Mouse (Mus musculus): ENCODE results near the gene Praf2. TPM values are rescaled to one million over a fixed set of nuclear protein-coding genes. Genes with fewer than 3 reads are reported as not detected.

Gene Praf2
- polyA plus RNA-seq, 1 experiment from 2014 or later, result 129 TPM

DNA sequence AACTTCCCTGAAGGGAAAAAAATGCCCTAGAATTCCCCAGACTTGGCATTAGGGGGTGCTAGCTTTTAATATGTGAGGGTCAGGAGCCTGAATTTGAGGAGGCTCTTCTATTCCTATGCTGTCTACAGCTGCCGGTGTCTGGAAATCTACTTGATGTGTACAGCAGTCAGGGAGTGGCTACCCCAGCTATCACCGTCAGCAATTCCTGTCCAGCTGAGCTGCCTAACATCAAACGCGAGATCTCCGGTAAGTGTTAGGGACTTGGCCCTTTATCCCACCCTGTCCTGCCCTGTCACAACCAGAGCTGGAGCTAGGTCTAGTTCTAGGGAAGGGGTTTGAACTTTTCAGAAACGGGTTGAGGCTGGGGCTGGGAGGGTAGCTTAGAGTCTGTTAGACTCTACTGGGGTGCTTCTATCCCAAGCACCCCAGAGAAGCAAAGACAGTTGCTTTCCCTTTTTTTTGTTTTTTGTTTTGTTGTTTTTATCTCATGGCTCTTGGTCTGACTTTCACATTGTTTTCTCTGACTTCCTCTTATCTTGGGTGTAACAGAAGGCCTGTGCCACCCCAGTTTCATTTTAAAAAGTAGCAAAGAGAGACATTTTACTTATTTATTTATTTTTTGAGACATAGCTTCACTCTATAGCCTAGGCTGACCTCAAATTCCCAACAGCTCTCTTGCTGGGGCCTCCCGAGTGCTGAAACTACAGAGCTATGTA is 41.2 kb downstream of the Praf2 start:
- H3K27ac ChIP-seq, result no peak overlapping the region
- DNase-seq (ENCODE audit: low spot score), result no peak
- no peak for ATAC-seq (ENCODE audit: low FRiP score)
- peaks cover under 1% of the 10 kb centered on the region; the same call in 1 of the 2 replicates for H3K4me1 ChIP-seq (replicated peaks; ENCODE audit: control insufficient read depth, insufficient read depth, low read length)
- H3K9ac ChIP-seq, result no peak overlapping the region
- H3K4me2 ChIP-seq (replicated peaks), result no peak overlapping the region
- H3K4me3 ChIP-seq (replicated peaks; ENCODE audit: low read length), result no peak overlapping the region
- peaks cover 50% of the 10 kb centered on the region for H3K36me3 ChIP-seq (replicated peaks; ENCODE audit: control insufficient read depth, insufficient read depth)
- 92% methylated on average over 7 of the region's 7 CpGs for WGBS
- H3K9me3 ChIP-seq (ENCODE audit: control insufficient read depth, low read length), result no peaks in the 10 kb centered on the region
- no peaks in the 10 kb centered on the region for H3K27me3 ChIP-seq (ENCODE audit: control insufficient read depth, insufficient read depth, low read length)

DNA sequence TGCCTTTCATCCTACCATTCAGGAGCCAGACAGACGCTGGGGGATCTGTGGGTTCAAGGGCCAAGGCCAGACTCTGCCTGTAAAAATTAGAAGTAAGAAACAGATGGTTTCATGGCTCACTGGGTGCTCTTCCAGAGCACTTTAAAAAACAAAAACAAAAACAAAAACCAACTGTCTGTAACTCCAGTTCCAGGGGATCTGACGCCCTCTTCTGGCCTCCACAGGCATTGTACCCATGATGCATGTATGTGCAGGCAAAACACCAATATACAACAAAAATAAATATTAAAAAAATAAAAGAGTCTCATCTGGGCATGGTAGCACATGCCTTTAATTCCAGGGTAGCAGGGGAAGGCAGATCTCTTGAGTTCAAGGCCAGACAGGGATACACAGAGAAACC is 44.5 kb downstream of the Praf2 start:
- Histone ChIP-seq H3K36me3 (replicated peaks; ENCODE audit: control insufficient read depth, insufficient read depth) (peaks cover 38% of the 10 kb centered on the region), H3K27ac (no peak overlapping the region), H3K4me3 (replicated peaks; ENCODE audit: low read length) (no peak overlapping the region), H3K4me1 (replicated peaks; ENCODE audit: control insufficient read depth, insufficient read depth, low read length) (no peaks in the 10 kb centered on the region), H3K9me3 (ENCODE audit: control insufficient read depth, low read length) (no peaks in the 10 kb centered on the region), H3K4me2 (replicated peaks) (no peak overlapping the region), H3K9ac (no peak overlapping the region), H3K27me3 (ENCODE audit: control insufficient read depth, insufficient read depth, low read length) (no peaks in the 10 kb centered on the region)
- no peak for ATAC-seq (ENCODE audit: low FRiP score)
- WGBS, result 47% methylated on average over 2 of the region's 2 CpGs
- no peak for DNase-seq (ENCODE audit: low spot score)

- Histone ChIP-seq H3K36me3 (replicated peaks; ENCODE audit: control insufficient read depth, insufficient read depth) (peaks cover 15% of the 10 kb centered on the region), H3K9ac (no peak overlapping the region), H3K27ac (no peak overlapping the region), H3K4me3 (replicated peaks; ENCODE audit: low read length) (no peak overlapping the region), H3K4me2 (replicated peaks) (no peak overlapping the region), H3K4me1 (replicated peaks; ENCODE audit: control insufficient read depth, insufficient read depth, low read length) (no peaks in the 10 kb centered on the region), H3K27me3 (ENCODE audit: control insufficient read depth, insufficient read depth, low read length) (no peaks in the 10 kb centered on the region), H3K9me3 (ENCODE audit: control insufficient read depth, low read length) (no peaks in the 10 kb centered on the region)
- ATAC-seq (ENCODE audit: low FRiP score) (no peak), DNase-seq (ENCODE audit: low spot score) (no peak)
- 77% methylated on average over 9 of the region's 9 CpGs for WGBS
Measured at GRCm38 (mm10) chrX:7775501-7776205, 47.4 kb downstream of the Praf2 start.

DNA sequence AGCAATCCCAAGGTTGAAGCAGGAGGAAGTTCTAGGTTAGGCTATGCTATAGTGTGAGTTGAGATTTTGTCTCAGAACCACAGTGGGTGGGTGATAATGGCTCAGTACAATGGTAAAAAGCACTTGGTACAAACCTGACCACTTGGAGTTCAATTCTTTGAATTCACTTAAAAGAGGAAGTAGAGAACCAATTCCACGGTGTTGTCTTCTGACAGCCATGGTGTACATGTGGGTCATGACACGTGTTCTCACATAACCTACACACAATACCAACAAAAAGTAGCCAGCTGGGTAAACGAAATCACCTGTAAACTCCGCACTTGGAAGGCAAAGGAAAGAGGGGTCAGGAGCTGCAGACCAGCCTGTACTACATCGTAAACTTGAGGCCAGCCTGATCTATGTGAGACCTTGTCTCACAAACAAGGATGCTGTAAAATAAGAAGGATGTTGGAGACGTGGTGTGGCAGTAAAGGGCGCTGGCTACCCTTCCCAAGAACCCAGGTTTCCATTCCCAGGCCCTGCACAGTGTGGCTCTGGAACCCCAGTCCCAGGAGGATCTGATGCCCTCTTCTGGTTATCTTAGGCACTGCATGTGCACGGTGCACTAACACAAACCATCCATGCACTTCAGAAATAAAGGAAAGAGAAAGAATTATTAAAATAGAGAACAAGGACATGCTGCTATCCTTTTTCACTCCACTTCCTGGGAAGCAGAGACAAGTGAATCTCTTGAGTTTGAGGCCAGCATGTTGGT is 48.3 kb downstream of the Praf2 start:
- 49% methylated on average over 8 of the region's 8 CpGs for WGBS
- Histone ChIP-seq H3K4me2 (replicated peaks) (no peak overlapping the region), H3K4me1 (replicated peaks; ENCODE audit: control insufficient read depth, insufficient read depth, low read length) (no peaks in the 10 kb centered on the region), H3K27me3 (ENCODE audit: control insufficient read depth, insufficient read depth, low read length) (no peaks in the 10 kb centered on the region), H3K9me3 (ENCODE audit: control insufficient read depth, low read length) (no peaks in the 10 kb centered on the region), H3K36me3 (replicated peaks; ENCODE audit: control insufficient read depth, insufficient read depth) (peaks cover 10% of the 10 kb centered on the region), H3K4me3 (replicated peaks; ENCODE audit: low read length) (no peak overlapping the region), H3K27ac (no peak overlapping the region), H3K9ac (no peak overlapping the region)
- DNase-seq (ENCODE audit: low spot score) (peak; percentile 53), ATAC-seq (ENCODE audit: low FRiP score) (peak; percentile 48; the same call in 1 of the 2 replicates)

DNA sequence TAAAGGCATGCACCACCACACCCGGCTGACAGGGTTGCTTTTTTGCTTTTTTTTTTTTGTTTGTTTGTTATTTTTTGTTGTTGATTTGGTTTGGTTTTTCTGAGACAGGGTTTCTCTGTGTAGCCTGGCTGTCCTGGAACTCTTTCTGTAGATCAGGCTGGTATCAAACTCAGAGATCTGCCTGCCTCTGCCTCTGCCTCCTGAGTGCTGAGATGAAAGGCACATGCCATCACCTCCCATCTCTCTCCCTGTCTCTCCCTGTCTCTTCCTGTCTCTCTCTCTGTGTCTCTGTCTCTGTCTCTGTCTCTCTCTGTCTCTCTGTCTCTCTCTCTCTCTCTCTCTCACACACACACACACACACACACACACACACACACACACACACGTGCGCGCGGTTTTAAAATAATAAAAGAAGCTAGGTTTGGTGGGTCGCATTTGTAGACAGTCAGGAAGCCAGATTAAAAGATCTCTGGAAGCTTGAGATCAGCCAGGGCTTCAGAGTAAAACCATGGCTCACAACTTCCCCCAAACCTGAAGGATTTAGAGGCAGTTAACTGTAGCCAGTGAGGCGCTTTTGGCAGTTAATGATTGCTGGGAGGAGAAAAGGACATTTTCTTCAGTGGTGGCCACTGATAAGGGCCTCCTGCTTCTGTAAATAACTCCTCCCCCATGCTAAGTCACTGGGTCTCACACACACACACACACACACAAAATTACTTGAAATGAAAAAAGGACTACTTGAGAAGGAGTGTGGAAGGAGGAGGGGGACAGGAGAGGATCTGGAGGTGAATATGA is 50.4 kb downstream of the Praf2 start:
- 84% methylated on average over 7 of the region's 7 CpGs for WGBS
- H3K4me1 ChIP-seq (replicated peaks; ENCODE audit: control insufficient read depth, insufficient read depth, low read length), result no peaks in the 10 kb centered on the region
- no peak overlapping the region for H3K4me3 ChIP-seq (replicated peaks; ENCODE audit: low read length)
- H3K9ac ChIP-seq, result no peak overlapping the region
- no peak overlapping the region for H3K27ac ChIP-seq
- no peaks in the 10 kb centered on the region for H3K9me3 ChIP-seq (ENCODE audit: control insufficient read depth, low read length)
- H3K27me3 ChIP-seq (ENCODE audit: control insufficient read depth, insufficient read depth, low read length), result no peaks in the 10 kb centered on the region
- ATAC-seq (ENCODE audit: low FRiP score) (no peak), DNase-seq (ENCODE audit: low spot score) (no peak)
- peaks cover 6% of the 10 kb centered on the region for H3K36me3 ChIP-seq (replicated peaks; ENCODE audit: control insufficient read depth, insufficient read depth)
- H3K4me2 ChIP-seq (replicated peaks), result no peak overlapping the region

DNA sequence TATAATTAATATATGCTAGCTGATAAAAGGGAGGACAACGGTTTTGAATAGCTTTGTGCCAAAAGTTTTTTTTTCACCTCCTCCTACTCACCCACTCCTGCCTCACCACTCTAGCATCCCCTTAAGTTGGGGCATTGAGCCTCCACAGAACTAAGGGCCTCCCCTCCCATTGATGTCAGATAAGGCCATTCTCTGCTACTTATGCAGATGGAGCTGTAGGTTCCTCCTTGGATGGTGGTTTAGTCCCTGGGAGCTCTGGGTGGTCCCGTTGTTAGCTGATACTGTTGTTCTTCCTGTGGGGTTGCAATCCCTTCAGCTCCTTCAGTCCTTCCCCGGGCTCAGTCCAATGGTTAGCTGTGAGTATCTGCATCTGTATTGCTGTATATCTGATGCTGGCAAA is 51.1 kb downstream of the Praf2 start:
- no peak overlapping the region for H3K4me2 ChIP-seq (replicated peaks)
- 15% methylated on average over 3 of the region's 3 CpGs for WGBS
- H3K9ac ChIP-seq, result no peak overlapping the region
- ATAC-seq (ENCODE audit: low FRiP score) (no peak), DNase-seq (ENCODE audit: low spot score) (no peak)
- H3K27ac ChIP-seq, result no peak overlapping the region
- H3K9me3 ChIP-seq (ENCODE audit: control insufficient read depth, low read length), result no peaks in the 10 kb centered on the region
- no peak overlapping the region for H3K4me3 ChIP-seq (replicated peaks; ENCODE audit: low read length)
- no peaks in the 10 kb centered on the region for H3K36me3 ChIP-seq (replicated peaks; ENCODE audit: control insufficient read depth, insufficient read depth)
- H3K27me3 ChIP-seq (ENCODE audit: control insufficient read depth, insufficient read depth, low read length), result no peaks in the 10 kb centered on the region
- no peaks in the 10 kb centered on the region for H3K4me1 ChIP-seq (replicated peaks; ENCODE audit: control insufficient read depth, insufficient read depth, low read length)

Other genes with a start within 250 kb of the Praf2 start
- 0.09 and 0.25 TPM in 2 replicates for gene Foxp3, start 154.8 kb upstream of the Praf2 start, polyA plus RNA-seq (2014; fragmentation: Nextera tagmentation; extraction: Ambion mirVana)
- gene Ppp1r3f, start 154.2 kb upstream of the Praf2 start, polyA plus RNA-seq (2014; fragmentation: Nextera tagmentation; extraction: Ambion mirVana), result 5.0 and 7.5 TPM in 2 replicates
- gene Ccdc22, start 122.9 kb upstream of the Praf2 start, polyA plus RNA-seq (2014; fragmentation: Nextera tagmentation; extraction: Ambion mirVana), result 26.6 and 28.0 TPM in 2 replicates
- 0.21 TPM in 1 of 2 replicates, not detected in the other for gene Cacna1f, start 121.4 kb upstream of the Praf2 start, polyA plus RNA-seq (2014; fragmentation: Nextera tagmentation; extraction: Ambion mirVana)
- gene Syp, start 90.0 kb upstream of the Praf2 start, polyA plus RNA-seq (2014; fragmentation: Nextera tagmentation; extraction: Ambion mirVana), result 106 and 109 TPM in 2 replicates
- gene Prickle3, start 71.2 kb upstream of the Praf2 start, polyA plus RNA-seq (2014; fragmentation: Nextera tagmentation; extraction: Ambion mirVana), result 1.2 and 1.5 TPM in 2 replicates
- gene Plp2, start 57.0 kb upstream of the Praf2 start, polyA plus RNA-seq (2014; fragmentation: Nextera tagmentation; extraction: Ambion mirVana), result 21.2 and 23.5 TPM in 2 replicates
- not detected in 2 replicates for gene Magix, start 47.2 kb upstream of the Praf2 start, polyA plus RNA-seq (2014; fragmentation: Nextera tagmentation; extraction: Ambion mirVana)
- gene Gpkow, start 31.3 kb upstream of the Praf2 start, polyA plus RNA-seq (2014; fragmentation: Nextera tagmentation; extraction: Ambion mirVana), result 46.1 and 52.1 TPM in 2 replicates
- gene Wdr45, start 14.1 kb upstream of the Praf2 start, polyA plus RNA-seq (2014; fragmentation: Nextera tagmentation; extraction: Ambion mirVana), result 20.6 and 21.9 TPM in 2 replicates
- gene Gm45208, start 6.2 kb upstream of the Praf2 start, polyA plus RNA-seq (2014; fragmentation: Nextera tagmentation; extraction: Ambion mirVana), result 0.53 TPM in 1 of 2 replicates, not detected in the other
- gene Ccdc120, start 22.5 kb downstream of the Praf2 start, polyA plus RNA-seq (2014; fragmentation: Nextera tagmentation; extraction: Ambion mirVana), result 61.4 and 65.0 TPM in 2 replicates
- gene Tfe3, start 34.1 kb downstream of the Praf2 start, polyA plus RNA-seq (2014; fragmentation: Nextera tagmentation; extraction: Ambion mirVana), result 18.6 and 20.9 TPM in 2 replicates
- gene Gripap1, start 61.3 kb downstream of the Praf2 start, polyA plus RNA-seq (2014; fragmentation: Nextera tagmentation; extraction: Ambion mirVana), result 50.5 and 56.8 TPM in 2 replicates
- 4.1 and 5.0 TPM in 2 replicates for gene Kcnd1, start 93.8 kb downstream of the Praf2 start, polyA plus RNA-seq (2014; fragmentation: Nextera tagmentation; extraction: Ambion mirVana)
- gene Otud5, start 112.9 kb downstream of the Praf2 start, polyA plus RNA-seq (2014; fragmentation: Nextera tagmentation; extraction: Ambion mirVana), result 29.3 and 30.8 TPM in 2 replicates
- 21.3 and 22.6 TPM in 2 replicates for gene Pim2, start 149.8 kb downstream of the Praf2 start, polyA plus RNA-seq (2014; fragmentation: Nextera tagmentation; extraction: Ambion mirVana)
- gene Slc35a2, start 155.6 kb downstream of the Praf2 start, polyA plus RNA-seq (2014; fragmentation: Nextera tagmentation; extraction: Ambion mirVana), result 23.9 and 28.1 TPM in 2 replicates
- gene Pqbp1, start 170.8 kb downstream of the Praf2 start, polyA plus RNA-seq (2014; fragmentation: Nextera tagmentation; extraction: Ambion mirVana), result 178 and 180 TPM in 2 replicates
- gene Timm17b, start 170.9 kb downstream of the Praf2 start, polyA plus RNA-seq (2014; fragmentation: Nextera tagmentation; extraction: Ambion mirVana), result 158 and 166 TPM in 2 replicates
- not detected in 2 replicates for gene Gm10491, start 179.4 kb downstream of the Praf2 start, polyA plus RNA-seq (2014; fragmentation: Nextera tagmentation; extraction: Ambion mirVana)
- not detected in 2 replicates for gene Gm10490, start 181.1 kb downstream of the Praf2 start, polyA plus RNA-seq (2014; fragmentation: Nextera tagmentation; extraction: Ambion mirVana)
- 271 and 284 TPM in 2 replicates for gene Pcsk1n, start 191.4 kb downstream of the Praf2 start, polyA plus RNA-seq (2014; fragmentation: Nextera tagmentation; extraction: Ambion mirVana)
- gene Eras, start 200.2 kb downstream of the Praf2 start, polyA plus RNA-seq (2014; fragmentation: Nextera tagmentation; extraction: Ambion mirVana), result not detected in 2 replicates
- 59.7 and 64.4 TPM in 2 replicates for gene Hdac6, start 219.4 kb downstream of the Praf2 start, polyA plus RNA-seq (2014; fragmentation: Nextera tagmentation; extraction: Ambion mirVana)
- not detected in 2 replicates for gene Gata1, start 249.6 kb downstream of the Praf2 start, polyA plus RNA-seq (2014; fragmentation: Nextera tagmentation; extraction: Ambion mirVana)

Data from hindbrain, embryonic 14.5 days (tissue).